Mouse (Mus musculus): ENCODE measurements around the gene Trir. TPM values are rescaled to one million over a fixed set of nuclear protein-coding genes. Genes with fewer than 3 reads are reported as not detected.

Gene Trir
- total RNA-seq, 1 experiment, result 181 TPM

GRCm38 (mm10) chr8:85032622-85033311 lies 6.1 kb downstream of the Trir start:
- Histone ChIP-seq H3K4me1 (ENCODE audit: control insufficient read depth in 2 of 2, insufficient read depth in 2 of 2, low read length in 2 of 2, poor library complexity in 1 of 2) (peaks cover 0 to 12% of the 10 kb centered on the region in 2 experiments; a peak in 3 of 4 replicates), H3K36me3 (ENCODE audit: control insufficient read depth, insufficient read depth, low read length, poor library complexity, severe bottlenecking) (peaks cover 27% of the 10 kb centered on the region), H3K9me3 (ENCODE audit: control insufficient read depth, insufficient read depth, low read depth, low read length) (no peaks in the 10 kb centered on the region), H3K4me3 (ENCODE audit: insufficient read depth in 1 of 2, low read depth in 1 of 2, low read length in 2 of 2, poor library complexity in 1 of 2, severe bottlenecking in 1 of 2) (no peak overlapping the region), H3K9ac (ENCODE audit: insufficient read depth, low read depth, low read length, poor library complexity, severe bottlenecking) (no peak overlapping the region), H3K27ac (ENCODE audit: insufficient read depth, low read depth, low read length, poor library complexity, severe bottlenecking) (no peak overlapping the region)
- no peak for DNase-seq (ENCODE audit: low read depth, low spot score)
- no peak for TF ChIP-seq HCFC1 (IDR thresholded peaks at IDR 0.05; ENCODE audit: borderline replicate concordance, insufficient read depth, low read length)
- TF ChIP-seq ZC3H11A (IDR thresholded peaks at IDR 0.05; ENCODE audit: borderline replicate concordance, low read depth, low read length), result no peak
- TF ChIP-seq MAFK (IDR thresholded peaks at IDR 0.05; ENCODE audit: insufficient read depth, low read depth, low read length), result no peak
- no peak for TF ChIP-seq CHD2 (IDR thresholded peaks at IDR 0.05; ENCODE audit: low read depth, low read length)
- no peak for TF ChIP-seq ZNF384 (IDR thresholded peaks at IDR 0.05; ENCODE audit: low read depth, low read length)
- in situ Hi-C loops (cut with MboI; ENCODE audit: low sequenced_read_pairs in 2 of 2, unreplicated experiment in 2 of 2), result no loop called here

- no peak for TF ChIP-seq ZNF384 (IDR thresholded peaks at IDR 0.05; ENCODE audit: low read depth, low read length)
- no peak for TF ChIP-seq MAFK (IDR thresholded peaks at IDR 0.05; ENCODE audit: insufficient read depth, low read depth, low read length)
- TF ChIP-seq CHD2 (IDR thresholded peaks at IDR 0.05; ENCODE audit: low read depth, low read length), result no peak
- TF ChIP-seq ZC3H11A (IDR thresholded peaks at IDR 0.05; ENCODE audit: borderline replicate concordance, low read depth, low read length), result no peak
- no peak for TF ChIP-seq HCFC1 (IDR thresholded peaks at IDR 0.05; ENCODE audit: borderline replicate concordance, insufficient read depth, low read length)
- no peak for DNase-seq (ENCODE audit: low read depth, low spot score)
- H3K4me1 ChIP-seq (ENCODE audit: control insufficient read depth in 2 of 2, insufficient read depth in 2 of 2, low read length in 2 of 2, poor library complexity in 1 of 2), result peaks cover 0 to 9% of the 10 kb centered on the region in 2 experiments; a peak in 2 of 4 replicates
- H3K4me3 ChIP-seq (ENCODE audit: insufficient read depth in 1 of 2, low read depth in 1 of 2, low read length in 2 of 2, poor library complexity in 1 of 2, severe bottlenecking in 1 of 2), result peak overlapping the region in 1 of 2 experiments; percentile 47; a peak in 1 of 4 replicates
- H3K27ac ChIP-seq (ENCODE audit: insufficient read depth, low read depth, low read length, poor library complexity, severe bottlenecking), result no peak overlapping the region; the same call in 1 of the 2 replicates
- H3K9me3 ChIP-seq (ENCODE audit: control insufficient read depth, insufficient read depth, low read depth, low read length), result no peaks in the 10 kb centered on the region
- in situ Hi-C loops (cut with MboI; ENCODE audit: low sequenced_read_pairs in 2 of 2, unreplicated experiment in 2 of 2), result no loop called here
- peak overlapping the region; percentile 55; the same call in 1 of the 2 replicates for H3K9ac ChIP-seq (ENCODE audit: insufficient read depth, low read depth, low read length, poor library complexity, severe bottlenecking)
- H3K36me3 ChIP-seq (ENCODE audit: control insufficient read depth, insufficient read depth, low read length, poor library complexity, severe bottlenecking), result peaks cover 26% of the 10 kb centered on the region
Observed at GRCm38 (mm10) chr8:85033867-85034266, 7.2 kb downstream of the Trir start.

GRCm38 (mm10) chr8:85034764-85035163 lies 8.1 kb downstream of the Trir start:
- H3K9ac ChIP-seq (ENCODE audit: insufficient read depth, low read depth, low read length, poor library complexity, severe bottlenecking), result peak overlapping the region; percentile 99; the same call in 1 of the 2 replicates
- in situ Hi-C loops (cut with MboI; ENCODE audit: low sequenced_read_pairs in 2 of 2, unreplicated experiment in 2 of 2), result no loop called here

GRCm38 (mm10) chr8:85035165-85035727 lies 8.6 kb downstream of the Trir start:
- TF ChIP-seq MAFK (IDR thresholded peaks at IDR 0.05; ENCODE audit: insufficient read depth, low read depth, low read length) (peak; percentile 85), ZC3H11A (IDR thresholded peaks at IDR 0.05; ENCODE audit: borderline replicate concordance, low read depth, low read length) (no peak)
- H3K4me1 ChIP-seq (ENCODE audit: control insufficient read depth in 2 of 2, insufficient read depth in 2 of 2, low read length in 2 of 2, poor library complexity in 1 of 2), result peaks cover 0 to 6% of the 10 kb centered on the region in 2 experiments; a peak in 2 of 4 replicates
- DNase-seq (ENCODE audit: low read depth, low spot score), result no peak
- H3K4me3 ChIP-seq (ENCODE audit: insufficient read depth in 1 of 2, low read depth in 1 of 2, low read length in 2 of 2, poor library complexity in 1 of 2, severe bottlenecking in 1 of 2), result peak overlapping the region; percentile 77 to 96
- H3K27ac ChIP-seq (ENCODE audit: insufficient read depth, low read depth, low read length, poor library complexity, severe bottlenecking), result peak overlapping the region; percentile 90
- peaks cover 17% of the 10 kb centered on the region for H3K36me3 ChIP-seq (ENCODE audit: control insufficient read depth, insufficient read depth, low read length, poor library complexity, severe bottlenecking)
- in situ Hi-C loops (cut with MboI; ENCODE audit: low sequenced_read_pairs in 2 of 2, unreplicated experiment in 2 of 2), result no loop called here
- H3K9me3 ChIP-seq (ENCODE audit: control insufficient read depth, insufficient read depth, low read depth, low read length), result no peaks in the 10 kb centered on the region
- H3K9ac ChIP-seq (ENCODE audit: insufficient read depth, low read depth, low read length, poor library complexity, severe bottlenecking), result peak overlapping the region; percentile 99

More at GRCm38 (mm10) chr8:85034764-85035163, 8.1 kb downstream of the Trir start:
- H3K9me3 ChIP-seq (ENCODE audit: control insufficient read depth, insufficient read depth, low read depth, low read length), result no peaks in the 10 kb centered on the region
- H3K4me1 ChIP-seq (ENCODE audit: control insufficient read depth in 2 of 2, insufficient read depth in 2 of 2, low read length in 2 of 2, poor library complexity in 1 of 2), result peaks cover 0 to 4% of the 10 kb centered on the region in 2 experiments; a peak in 2 of 4 replicates
- TF ChIP-seq ZC3H11A (IDR thresholded peaks at IDR 0.05; ENCODE audit: borderline replicate concordance, low read depth, low read length) (no peak), ZNF384 (IDR thresholded peaks at IDR 0.05; ENCODE audit: low read depth, low read length) (no peak), CHD2 (IDR thresholded peaks at IDR 0.05; ENCODE audit: low read depth, low read length) (no peak), HCFC1 (IDR thresholded peaks at IDR 0.05; ENCODE audit: borderline replicate concordance, insufficient read depth, low read length) (peak; percentile 89), MAFK (IDR thresholded peaks at IDR 0.05; ENCODE audit: insufficient read depth, low read depth, low read length) (no peak)
- peak overlapping the region; percentile 77 to 96 for H3K4me3 ChIP-seq (ENCODE audit: insufficient read depth in 1 of 2, low read depth in 1 of 2, low read length in 2 of 2, poor library complexity in 1 of 2, severe bottlenecking in 1 of 2)
- H3K27ac ChIP-seq (ENCODE audit: insufficient read depth, low read depth, low read length, poor library complexity, severe bottlenecking), result no peak overlapping the region; the same call in 1 of the 2 replicates
- peak; percentile 87 for DNase-seq (ENCODE audit: low read depth, low spot score)
- peaks cover 17% of the 10 kb centered on the region for H3K36me3 ChIP-seq (ENCODE audit: control insufficient read depth, insufficient read depth, low read length, poor library complexity, severe bottlenecking)
